Comparison of ENCODE assay signal across 13 mouse cellular contexts in genomic region chr12:51821256-51821655, GRCm38 (mm10). TPM values are rescaled to one million over a fixed set of nuclear protein-coding genes. Genes with fewer than 3 reads are reported as not detected.
DNase-seq lines count a peak whose midpoint lies in the region; ATAC-seq lines count a peak whose summit lies in the region.
"Had no signal": no experiment of that assay in that cellular context is flagged by ENCODE, and none has a peak within 500 bp of the region (broad histone marks: within the 10 kb centered on the region; RNA-seq: fewer than 3 reads in every experiment).

No protein-coding gene starts in this region.

- no peaks in the 10 kb centered on the region for H3K9me3 ChIP-seq in midbrain, embryonic 14.5 days (ENCODE audit: control insufficient read depth, low read length)

- no peak for ATAC-seq in midbrain, embryonic 14.5 days (ENCODE audit: low FRiP score, low TSS enrichment)
- ATAC-seq: intestine, postnatal 0 days had no signal

- H3K4me3 ChIP-seq in midbrain, embryonic 14.5 days (replicated peaks; ENCODE audit: low read depth, low read length) = no peak overlapping the region

- H3K27ac ChIP-seq in midbrain, embryonic 14.5 days (replicated peaks; ENCODE audit: low read depth, low read length) = no peak overlapping the region

- peak; percentile 22 for DNase-seq in heart, adult 8-10 months (ENCODE audit: low spot score)
- no peak for DNase-seq in heart, postnatal 14 days
- DNase-seq in urinary bladder, postnatal 14 days (ENCODE audit: low spot score) = peak; percentile 32
- DNase-seq in urinary bladder, postnatal 25 days (ENCODE audit: low spot score) = no peak
- DNase-seq in induced T-regulatory cell, adult 2 months (ENCODE audit: low read depth) = peak; percentile 42
- no peak for DNase-seq in natural killer cell, adult 2 months (ENCODE audit: low spot score in 2 of 2)
- no peak for DNase-seq in ovary, postnatal 36 days (ENCODE audit: low spot score)
- DNase-seq in midbrain, embryonic 14.5 days = no peak
- DNase-seq: adrenal gland, postnatal 14 days; cerebellum, postnatal 10 days; gastrocnemius, postnatal 36 days; lung, adult 2 months had no signal

- no peaks in the 10 kb centered on the region for H3K4me1 ChIP-seq in midbrain, embryonic 14.5 days (ENCODE audit: control insufficient read depth, insufficient read depth, low read length)

- intact Hi-C loops in heart, postnatal 14 days (cut with DNase I) = loop anchor here (10.0 kb wide), 1 partner anchor 184 kb away; the partner anchor contains the start of gene Dtd2

- WGBS in midbrain, embryonic 14.5 days = 69% methylated on average over 2 of the region's 2 CpGs

- H3K36me3 ChIP-seq in midbrain, embryonic 14.5 days (ENCODE audit: control insufficient read depth, insufficient read depth, low read length) = peaks cover 7% of the 10 kb centered on the region; the same call in 1 of the 2 replicates

- H3K4me2 ChIP-seq in midbrain, embryonic 14.5 days (ENCODE audit: low read length) = no peak overlapping the region

- H3K9ac ChIP-seq in midbrain, embryonic 14.5 days (replicated peaks; ENCODE audit: low read length) = no peak overlapping the region

- H3K27me3 ChIP-seq in midbrain, embryonic 14.5 days (ENCODE audit: control insufficient read depth, insufficient read depth, low read length) = no peaks in the 10 kb centered on the region

RNA-seq across cellular contexts. Expression of gene Hectd1, which starts 8.1 kb away (rescaled TPM):
- total RNA-seq in heart, adult 8-10 months (2022) = 10 to 100 TPM; 77.7 to 80.2 (median 79.4) TPM
- 10 to 100 TPM; 85.9 to 89.6 TPM for total RNA-seq in heart, postnatal 14 days (2021)
- polyA plus RNA-seq in midbrain, embryonic 14.5 days (2014; fragmentation: Nextera tagmentation; extraction: Ambion mirVana) = 41.9 and 47.5 TPM in 2 replicates

Comparison
In these comparisons a context has a peak if more than half of its experiments do, and no peak if none do; other contexts are left out.
1. DNase-seq: peak in heart, adult 8-10 months (single experiment), urinary bladder, postnatal 14 days (single experiment) and induced T-regulatory cell, adult 2 months (single experiment); none in heart, postnatal 14 days (0 of 2), urinary bladder, postnatal 25 days (single experiment), natural killer cell, adult 2 months (0 of 2), ovary, postnatal 36 days (single experiment) and midbrain, embryonic 14.5 days (single experiment).